Mouse (Mus musculus): Measurements from ENCODE around the gene Tbx6.

The Tbx6 gene

DNA sequence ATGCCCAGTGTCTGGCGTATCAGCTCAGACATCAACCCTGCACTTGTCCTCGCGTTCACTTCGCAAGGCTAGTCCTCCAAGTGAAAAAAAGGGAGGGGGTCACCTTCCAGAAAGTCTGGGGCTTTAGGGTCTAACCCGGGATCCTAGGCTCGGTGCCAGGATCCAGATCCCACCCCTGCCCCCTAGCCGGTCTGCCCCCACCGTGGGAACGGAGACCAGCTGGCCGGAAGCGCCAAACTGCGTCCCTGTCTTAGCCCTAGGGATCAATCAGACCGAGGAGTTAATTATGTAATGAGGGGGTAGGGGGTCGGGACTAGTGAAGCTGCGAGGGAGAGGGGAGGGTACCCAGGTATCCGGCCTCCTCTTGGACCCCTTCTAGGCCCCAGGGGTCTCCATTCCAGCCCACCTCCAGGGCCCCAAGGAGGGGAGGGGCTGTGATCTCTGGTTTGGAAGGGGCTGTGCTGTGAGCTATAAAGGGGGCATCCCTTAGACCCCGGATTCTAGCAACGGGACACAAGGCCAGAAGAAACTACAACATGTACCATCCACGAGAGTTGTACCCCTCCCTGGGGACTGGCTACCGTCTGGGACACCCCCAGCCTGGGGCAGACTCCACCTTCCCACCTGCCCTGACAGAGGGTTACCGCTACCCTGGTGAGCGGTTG is at the start of gene Tbx6:
Gene Tbx6 (plus strand): TSS at position 513 of the 665 bp plus-strand sequence.
- TF ChIP-seq GATA4 (IDR thresholded peaks at IDR 0.05; ENCODE audit: insufficient replicate concordance, low read length): no peak

DNA sequence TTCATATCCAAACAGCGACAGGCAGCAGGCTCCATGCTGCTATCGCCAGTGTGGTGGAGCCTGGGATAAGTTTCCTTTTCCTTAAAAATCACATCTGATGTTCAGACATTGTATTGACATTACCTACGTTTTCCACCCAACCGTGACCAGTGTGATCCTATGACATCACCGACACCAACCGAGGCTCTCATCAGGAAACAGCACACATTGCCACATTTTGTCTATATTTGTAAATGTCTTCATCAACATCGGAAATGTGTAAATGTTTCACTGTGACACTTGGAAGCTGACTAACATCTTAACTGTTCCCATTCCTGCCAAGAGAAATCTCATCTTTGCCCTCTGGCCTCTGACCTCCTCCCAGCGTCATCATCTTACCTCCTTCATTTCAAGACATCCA is 45.2 kb upstream of the Tbx6 start:
- no peak for TF ChIP-seq GATA4 (IDR thresholded peaks at IDR 0.05; ENCODE audit: insufficient replicate concordance, low read length)

DNA sequence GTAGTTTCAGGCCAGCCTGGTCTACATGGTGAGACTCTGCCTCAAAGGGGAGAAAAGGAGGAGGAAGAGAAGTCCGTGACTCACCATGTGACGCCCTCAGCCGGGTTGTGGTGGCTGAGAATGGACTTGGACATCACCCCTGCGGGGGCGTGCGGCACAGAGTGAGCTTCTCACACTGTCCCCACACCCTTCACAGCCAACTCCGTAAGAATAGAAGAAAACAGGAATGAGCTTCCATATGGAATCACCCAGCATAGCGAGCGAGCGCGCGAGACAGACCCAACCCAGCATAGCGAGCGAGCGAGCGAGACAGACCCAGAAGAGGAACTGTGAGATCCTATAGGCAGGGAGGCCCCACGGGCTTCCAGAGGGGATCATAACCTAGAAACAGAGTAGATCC is 41.7 kb upstream of the Tbx6 start:
- TF ChIP-seq GATA4 (IDR thresholded peaks at IDR 0.05; ENCODE audit: insufficient replicate concordance, low read length): no peak

DNA sequence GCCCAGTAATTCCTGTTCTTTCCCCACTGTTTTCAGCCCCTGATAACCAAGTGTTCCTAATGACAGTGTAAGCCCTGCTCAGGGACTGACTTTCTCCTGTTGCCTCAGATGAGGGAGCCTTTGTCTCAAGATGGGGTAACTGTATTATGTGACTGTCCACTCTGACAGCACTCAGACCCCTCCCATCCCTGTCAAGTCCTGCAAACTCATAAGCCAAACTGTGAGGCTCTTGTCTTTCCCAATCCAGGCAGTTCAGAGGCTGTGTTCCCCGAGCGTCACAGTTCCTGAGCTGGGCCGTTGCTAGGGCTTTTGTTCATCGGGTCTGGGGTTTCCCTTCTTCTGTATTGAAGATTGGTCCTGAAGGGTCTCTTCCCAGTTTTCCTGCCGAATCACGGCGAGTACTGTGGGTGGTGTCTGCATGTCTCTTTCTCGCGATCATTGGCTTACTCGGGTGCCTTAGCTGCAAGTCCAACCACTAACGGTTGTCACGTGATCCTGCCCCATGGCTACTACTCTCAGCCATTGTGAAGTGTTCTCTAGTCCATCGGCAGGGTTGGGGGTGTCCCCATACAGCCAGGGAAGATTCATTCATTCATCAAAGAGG is 41.0 kb upstream of the Tbx6 start:
- no peak for TF ChIP-seq GATA4 (IDR thresholded peaks at IDR 0.05; ENCODE audit: insufficient replicate concordance, low read length)

DNA sequence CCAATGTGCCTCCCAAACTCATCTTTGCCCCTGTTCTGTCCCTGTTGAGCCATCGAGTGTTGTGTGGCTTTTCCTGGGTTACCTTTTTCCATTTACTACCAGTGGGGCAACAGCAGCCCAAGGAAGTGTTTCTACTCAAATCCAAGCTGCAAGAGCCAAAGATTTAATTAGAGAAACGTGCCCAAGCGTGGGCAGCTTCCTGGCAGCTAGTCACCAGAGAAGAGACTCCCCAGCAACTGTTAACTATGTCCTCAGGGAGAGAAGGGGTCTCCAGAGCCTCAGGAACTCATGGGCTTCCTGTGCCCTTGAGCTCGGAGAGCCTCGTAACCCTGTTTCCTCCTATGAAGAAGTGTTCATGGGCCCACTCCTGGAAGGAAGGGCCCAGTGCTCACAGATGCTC is 40.3 kb upstream of the Tbx6 start:
- TF ChIP-seq GATA4 (IDR thresholded peaks at IDR 0.05; ENCODE audit: insufficient replicate concordance, low read length): no peak

DNA sequence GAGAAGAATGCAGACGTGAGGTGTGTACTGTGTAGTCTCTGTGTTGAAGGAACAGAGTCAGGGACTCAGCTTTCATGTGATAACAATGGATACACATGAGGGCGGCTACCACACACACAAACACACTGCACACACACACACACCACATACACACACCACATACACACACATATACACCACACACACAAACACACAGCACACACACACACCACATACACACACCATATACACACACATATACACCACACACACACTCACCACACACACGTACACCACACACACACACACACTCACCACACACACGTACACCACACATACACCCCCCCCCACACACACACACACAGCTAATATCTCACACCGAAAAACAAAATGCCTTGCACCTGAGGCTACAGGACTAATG is 39.8 kb upstream of the Tbx6 start:
- TF ChIP-seq GATA4 (IDR thresholded peaks at IDR 0.05; ENCODE audit: insufficient replicate concordance, low read length): no peak

GRCm38 (mm10) chr7:126741964-126742482 is 39.3 kb upstream of the Tbx6 start:
- no peak for TF ChIP-seq GATA4 (IDR thresholded peaks at IDR 0.05; ENCODE audit: insufficient replicate concordance, low read length)

GRCm38 (mm10) chr7:126746066-126746465 is 35.2 kb upstream of the Tbx6 start:
- no peak for TF ChIP-seq GATA4 (IDR thresholded peaks at IDR 0.05; ENCODE audit: insufficient replicate concordance, low read length)

- no peak for TF ChIP-seq GATA4 (IDR thresholded peaks at IDR 0.05; ENCODE audit: insufficient replicate concordance, low read length)
Observed at GRCm38 (mm10) chr7:126746798-126747197, 34.5 kb upstream of the Tbx6 start.

- no peak for TF ChIP-seq GATA4 (IDR thresholded peaks at IDR 0.05; ENCODE audit: insufficient replicate concordance, low read length)
Observed at GRCm38 (mm10) chr7:126748824-126749223, 32.5 kb upstream of the Tbx6 start.

GRCm38 (mm10) chr7:126749582-126750343 is 31.5 kb upstream of the Tbx6 start:
- TF ChIP-seq GATA4 (IDR thresholded peaks at IDR 0.05; ENCODE audit: insufficient replicate concordance, low read length): no peak

GRCm38 (mm10) chr7:126754866-126755265 is 26.4 kb upstream of the Tbx6 start:
- no peak for TF ChIP-seq GATA4 (IDR thresholded peaks at IDR 0.05; ENCODE audit: insufficient replicate concordance, low read length)

DNA sequence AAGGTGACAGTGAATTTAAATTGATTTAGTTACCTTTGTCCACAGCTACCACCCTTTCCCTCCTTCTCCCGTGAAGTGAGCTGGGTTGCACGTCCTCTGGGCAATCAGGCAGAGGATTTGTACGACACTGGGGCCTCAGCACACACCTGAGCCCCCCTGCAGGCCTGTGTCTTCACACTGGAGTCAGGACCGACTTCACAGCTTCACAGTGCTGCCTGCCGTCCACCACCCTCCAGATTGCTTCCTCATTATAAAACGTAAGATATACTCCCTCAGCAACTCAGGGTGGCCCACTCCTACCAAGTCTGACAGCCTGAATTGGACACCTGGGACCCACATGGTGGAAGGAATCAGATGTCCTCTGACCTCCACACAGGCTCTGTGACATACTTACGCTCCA is 22.7 kb upstream of the Tbx6 start:
- no peak for TF ChIP-seq GATA4 (IDR thresholded peaks at IDR 0.05; ENCODE audit: insufficient replicate concordance, low read length)

GRCm38 (mm10) chr7:126759050-126759671 is 22.1 kb upstream of the Tbx6 start, which contains the start of gene Mapk3:
TSS of gene Mapk3 (plus strand) at chr7:126759601.
- no peak for TF ChIP-seq GATA4 (IDR thresholded peaks at IDR 0.05; ENCODE audit: insufficient replicate concordance, low read length)

GRCm38 (mm10) chr7:126759672-126760390 is 21.5 kb upstream of the Tbx6 start:
- TF ChIP-seq GATA4 (IDR thresholded peaks at IDR 0.05; ENCODE audit: insufficient replicate concordance, low read length): no peak

Measured in liver, adult (tissue).